Mouse (Mus musculus): ENCODE data around the gene Arxes2.
A peak's percentile ranks its signal among the peaks of the same experiment; 100 is the strongest.

Arxes2 gene

GRCm38 (mm10) chrX:136032799-136033763 is 39.5 kb downstream of the Arxes2 start, which contains the start of gene Arxes1:
Gene Arxes1 (plus strand): TSS chrX:136033367.
- DNase-seq (ENCODE audit: low spot score in 2 of 2) = peak in 1 of 2 experiments; percentile 20

GRCm38 (mm10) chrX:136043726-136044125 is 50.1 kb downstream of the Arxes2 start:
- no peak for DNase-seq (ENCODE audit: low spot score in 2 of 2)
